Mouse (Mus musculus): ENCODE results near the gene 5730455P16Rik. TPM values are rescaled to one million over a fixed set of nuclear protein-coding genes. Genes with fewer than 3 reads are reported as not detected.
A peak's percentile ranks its signal among the peaks of the same experiment; 100 is the strongest.

The 5730455P16Rik gene
- polyA plus RNA-seq, 1 experiment from 2014 or later: 14.7 TPM

DNA sequence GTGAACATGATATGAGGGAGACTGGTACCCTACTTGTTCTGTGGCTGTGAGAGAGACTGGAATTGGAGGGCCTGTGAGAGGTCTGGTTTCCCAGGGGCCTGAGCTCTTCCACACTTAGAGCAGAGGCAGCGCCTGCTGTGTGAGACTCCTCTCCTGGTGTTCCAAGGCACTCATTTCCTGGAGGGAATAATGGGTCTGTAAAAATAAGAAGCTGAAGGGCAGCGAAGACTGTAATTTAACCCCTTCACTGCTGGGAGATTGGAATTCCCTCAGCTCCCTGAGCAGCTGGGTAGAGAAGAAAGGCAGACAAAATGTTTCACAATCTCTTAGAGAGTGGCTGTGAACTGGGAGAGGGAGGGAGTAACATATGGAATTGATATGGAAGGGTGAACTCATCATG lies 35.4 kb downstream of the 5730455P16Rik start:
- no peak for ATAC-seq (replicated peaks; ENCODE audit: extremely low read depth, insufficient read depth, low FRiP score)
- H3K9ac ChIP-seq (ENCODE audit: low read length): no peak overlapping the region
- 9% methylated on average over 2 of the region's 2 CpGs for WGBS
- no peak overlapping the region for H3K4me2 ChIP-seq (ENCODE audit: low read depth, low read length)
- H3K9me3 ChIP-seq (replicated peaks; ENCODE audit: control insufficient read depth, low read length): no peaks in the 10 kb centered on the region
- H3K36me3 ChIP-seq (ENCODE audit: control insufficient read depth, insufficient read depth): no peaks in the 10 kb centered on the region
- no peaks in the 10 kb centered on the region for H3K27me3 ChIP-seq (ENCODE audit: control insufficient read depth, insufficient read depth, low read length)
- H3K4me1 ChIP-seq (ENCODE audit: control insufficient read depth, insufficient read depth, low read length): no peaks in the 10 kb centered on the region
- no peak overlapping the region for H3K27ac ChIP-seq (ENCODE audit: low read length)
- no peak overlapping the region for H3K4me3 ChIP-seq (ENCODE audit: low read length)

DNA sequence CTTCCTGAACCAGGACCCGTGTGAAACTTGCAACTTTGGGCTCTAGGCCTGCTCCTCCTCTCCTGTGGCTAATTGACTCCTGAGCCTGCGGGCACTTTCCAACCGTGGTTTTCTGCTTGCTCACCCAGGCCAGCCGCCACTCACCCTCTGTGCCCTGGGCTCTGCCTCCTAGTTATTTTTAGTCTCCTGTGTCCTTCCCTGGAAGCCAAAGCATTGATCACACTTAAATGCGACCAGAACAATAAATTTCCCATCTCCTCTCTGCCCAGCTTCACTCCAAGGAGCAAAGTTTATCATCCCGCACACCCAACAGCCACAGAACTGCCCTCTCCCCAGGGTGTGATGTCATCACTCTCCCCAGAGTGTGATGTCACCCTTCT lies 41.5 kb downstream of the 5730455P16Rik start:
- peak overlapping the region; percentile 38 for H3K4me2 ChIP-seq (ENCODE audit: low read depth, low read length)
- H3K9me3 ChIP-seq (replicated peaks; ENCODE audit: control insufficient read depth, low read length): no peaks in the 10 kb centered on the region
- H3K27me3 ChIP-seq (ENCODE audit: control insufficient read depth, insufficient read depth, low read length): no peaks in the 10 kb centered on the region
- ATAC-seq (replicated peaks; ENCODE audit: extremely low read depth, insufficient read depth, low FRiP score): no peak
- no peak overlapping the region for H3K27ac ChIP-seq (ENCODE audit: low read length)
- WGBS: 9% methylated on average over 6 of the region's 6 CpGs
- H3K36me3 ChIP-seq (ENCODE audit: control insufficient read depth, insufficient read depth): no peaks in the 10 kb centered on the region
- peaks cover 4% of the 10 kb centered on the region; the same call in 1 of the 2 replicates for H3K4me1 ChIP-seq (ENCODE audit: control insufficient read depth, insufficient read depth, low read length)
- H3K4me3 ChIP-seq (ENCODE audit: low read length): no peak overlapping the region
- H3K9ac ChIP-seq (ENCODE audit: low read length): no peak overlapping the region

DNA sequence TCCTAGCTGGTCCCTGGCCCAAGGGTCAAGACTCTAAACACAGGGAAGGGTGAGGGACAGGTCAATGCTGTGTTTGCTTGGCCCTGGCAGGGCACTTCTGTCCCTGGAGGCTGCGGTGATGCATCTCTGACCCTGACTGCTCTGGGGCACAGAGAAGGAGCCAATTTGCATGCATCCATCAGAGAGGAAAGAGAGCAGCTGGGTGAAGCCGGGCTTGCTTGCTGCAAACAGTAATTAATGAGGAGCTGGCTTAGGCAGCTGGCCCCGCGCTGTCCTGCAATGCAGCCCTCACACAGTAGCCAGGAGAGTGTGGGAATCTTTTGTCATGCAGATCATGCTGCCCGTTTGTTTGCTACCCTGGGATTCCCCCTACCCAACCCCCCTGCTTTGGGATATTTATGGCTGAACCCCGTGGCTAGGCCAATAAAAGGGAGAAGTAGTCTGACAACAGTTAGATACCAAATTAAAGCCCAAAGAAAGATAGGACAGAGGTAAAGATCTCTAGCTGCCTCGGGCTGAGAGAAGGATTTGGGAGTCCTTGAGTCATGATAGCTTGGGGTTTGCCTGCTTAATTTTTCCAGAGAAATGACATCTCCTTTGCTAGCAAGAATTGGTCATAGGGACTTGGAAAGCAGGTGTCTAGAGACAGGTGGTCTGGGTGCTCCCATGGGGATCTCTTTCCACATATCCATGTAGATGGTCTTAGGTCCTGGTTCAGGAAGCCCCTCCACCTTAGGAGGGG lies 42.1 kb downstream of the 5730455P16Rik start:
- peaks cover 4% of the 10 kb centered on the region; the same call in 1 of the 2 replicates for H3K4me1 ChIP-seq (ENCODE audit: control insufficient read depth, insufficient read depth, low read length)
- H3K4me3 ChIP-seq (ENCODE audit: low read length): no peak overlapping the region
- no peak overlapping the region for H3K9ac ChIP-seq (ENCODE audit: low read length)
- no peak overlapping the region for H3K4me2 ChIP-seq (ENCODE audit: low read depth, low read length)
- H3K27me3 ChIP-seq (ENCODE audit: control insufficient read depth, insufficient read depth, low read length): no peaks in the 10 kb centered on the region
- no peaks in the 10 kb centered on the region for H3K36me3 ChIP-seq (ENCODE audit: control insufficient read depth, insufficient read depth)
- no peaks in the 10 kb centered on the region for H3K9me3 ChIP-seq (replicated peaks; ENCODE audit: control insufficient read depth, low read length)
- WGBS: 8% methylated on average over 7 of the region's 7 CpGs
- no peak for ATAC-seq (replicated peaks; ENCODE audit: extremely low read depth, insufficient read depth, low FRiP score)
- H3K27ac ChIP-seq (ENCODE audit: low read length): no peak overlapping the region

DNA sequence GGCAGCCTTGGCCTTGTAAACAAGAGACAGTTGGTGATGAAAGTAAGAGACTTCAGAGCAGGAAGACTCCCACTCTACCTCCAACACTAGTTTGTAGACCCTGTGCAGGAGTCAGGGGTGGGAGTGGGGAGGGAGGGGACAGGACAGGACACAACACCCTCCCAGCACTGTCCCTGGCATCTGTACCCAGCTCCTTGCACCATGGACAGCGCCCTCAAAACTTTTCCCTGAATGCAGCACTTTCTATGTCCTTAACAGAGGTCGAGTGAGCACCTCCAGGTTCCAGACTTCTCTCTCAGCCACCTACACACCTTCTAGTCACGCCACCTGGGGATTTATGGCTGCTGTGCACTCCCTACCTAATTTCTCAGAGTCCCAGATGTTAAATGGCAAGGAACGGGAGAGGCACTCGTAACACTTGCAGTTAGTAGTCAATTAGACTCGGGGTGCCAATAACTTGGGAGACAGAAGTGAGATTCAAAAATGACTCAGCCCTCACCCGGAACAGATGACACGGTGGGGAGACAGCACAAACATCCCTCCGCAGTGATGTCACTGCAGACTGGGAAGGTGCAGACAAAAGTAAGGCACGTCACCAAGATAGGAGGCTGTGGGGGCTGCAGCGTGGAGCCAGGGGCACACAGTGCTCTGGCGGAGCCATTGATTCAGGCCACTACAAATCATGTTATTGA lies 45.0 kb downstream of the 5730455P16Rik start:
- H3K36me3 ChIP-seq (ENCODE audit: control insufficient read depth, insufficient read depth): no peaks in the 10 kb centered on the region
- no peak overlapping the region for H3K4me2 ChIP-seq (ENCODE audit: low read depth, low read length)
- peaks cover 4% of the 10 kb centered on the region; the same call in 1 of the 2 replicates for H3K4me1 ChIP-seq (ENCODE audit: control insufficient read depth, insufficient read depth, low read length)
- no peaks in the 10 kb centered on the region for H3K27me3 ChIP-seq (ENCODE audit: control insufficient read depth, insufficient read depth, low read length)
- H3K27ac ChIP-seq (ENCODE audit: low read length): no peak overlapping the region
- no peak overlapping the region for H3K9ac ChIP-seq (ENCODE audit: low read length)
- no peak overlapping the region for H3K4me3 ChIP-seq (ENCODE audit: low read length)
- no peak for ATAC-seq (replicated peaks; ENCODE audit: extremely low read depth, insufficient read depth, low FRiP score)
- WGBS: 57% methylated on average over 12 of the region's 12 CpGs
- H3K9me3 ChIP-seq (replicated peaks; ENCODE audit: control insufficient read depth, low read length): no peaks in the 10 kb centered on the region

DNA sequence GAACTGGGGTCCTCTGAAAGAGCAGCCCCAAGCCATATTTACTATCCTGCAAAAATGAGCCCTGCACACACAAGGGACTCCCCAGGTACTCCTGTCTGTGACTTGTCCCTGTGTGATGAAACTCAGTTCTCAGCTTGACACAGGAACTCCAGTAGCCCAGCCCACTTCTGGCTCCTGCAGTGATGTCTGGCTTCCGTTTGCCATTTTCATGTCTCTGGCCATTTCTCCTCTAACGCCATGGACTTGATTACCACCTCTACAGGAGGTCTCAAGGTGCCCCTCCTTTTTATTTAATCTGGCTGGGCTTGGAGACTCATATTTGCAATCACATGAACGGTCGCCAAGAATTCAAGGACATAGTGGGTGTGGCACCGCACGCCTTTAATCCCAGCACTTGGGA lies 53.2 kb downstream of the 5730455P16Rik start:
- Histone ChIP-seq H3K4me1 (ENCODE audit: control insufficient read depth, insufficient read depth, low read length) (no peaks in the 10 kb centered on the region), H3K4me2 (ENCODE audit: low read depth, low read length) (no peak overlapping the region), H3K36me3 (ENCODE audit: control insufficient read depth, insufficient read depth) (no peaks in the 10 kb centered on the region), H3K27me3 (ENCODE audit: control insufficient read depth, insufficient read depth, low read length) (no peaks in the 10 kb centered on the region), H3K27ac (ENCODE audit: low read length) (no peak overlapping the region), H3K9me3 (replicated peaks; ENCODE audit: control insufficient read depth, low read length) (no peaks in the 10 kb centered on the region), H3K4me3 (ENCODE audit: low read length) (no peak overlapping the region), H3K9ac (ENCODE audit: low read length) (no peak overlapping the region)
- no peak for ATAC-seq (replicated peaks; ENCODE audit: extremely low read depth, insufficient read depth, low FRiP score)
- WGBS: 77% methylated on average over 6 of the region's 6 CpGs

DNA sequence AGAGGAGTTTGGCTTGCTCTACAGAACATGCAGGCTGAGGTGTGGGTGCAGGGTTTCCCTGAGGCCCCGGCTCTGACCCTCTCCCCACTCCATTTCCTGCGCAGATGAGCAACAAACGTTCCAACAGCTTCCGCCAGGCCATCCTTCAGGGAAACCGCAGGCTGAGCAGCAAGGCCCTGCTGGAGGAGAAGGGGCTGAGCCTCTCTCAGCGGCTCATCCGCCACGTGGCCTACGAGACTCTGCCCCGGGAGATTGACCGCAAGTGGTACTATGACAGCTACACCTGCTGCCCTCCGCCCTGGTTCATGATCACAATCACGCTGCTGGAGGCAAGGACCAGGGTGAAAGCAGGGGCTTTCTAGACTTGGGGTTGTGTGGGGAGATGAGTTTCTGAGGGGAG lies 54.6 kb downstream of the 5730455P16Rik start:
- no peak overlapping the region for H3K27ac ChIP-seq (ENCODE audit: low read length)
- no peaks in the 10 kb centered on the region for H3K27me3 ChIP-seq (ENCODE audit: control insufficient read depth, insufficient read depth, low read length)
- no peak; the same call in 1 of the 2 replicates for ATAC-seq (replicated peaks; ENCODE audit: extremely low read depth, insufficient read depth, low FRiP score)
- H3K9ac ChIP-seq (ENCODE audit: low read length): no peak overlapping the region
- no peak overlapping the region for H3K4me3 ChIP-seq (ENCODE audit: low read length)
- H3K36me3 ChIP-seq (ENCODE audit: control insufficient read depth, insufficient read depth): no peaks in the 10 kb centered on the region
- WGBS: 51% methylated on average over 13 of the region's 13 CpGs
- H3K9me3 ChIP-seq (replicated peaks; ENCODE audit: control insufficient read depth, low read length): no peaks in the 10 kb centered on the region
- no peaks in the 10 kb centered on the region for H3K4me1 ChIP-seq (ENCODE audit: control insufficient read depth, insufficient read depth, low read length)
- H3K4me2 ChIP-seq (ENCODE audit: low read depth, low read length): no peak overlapping the region

DNA sequence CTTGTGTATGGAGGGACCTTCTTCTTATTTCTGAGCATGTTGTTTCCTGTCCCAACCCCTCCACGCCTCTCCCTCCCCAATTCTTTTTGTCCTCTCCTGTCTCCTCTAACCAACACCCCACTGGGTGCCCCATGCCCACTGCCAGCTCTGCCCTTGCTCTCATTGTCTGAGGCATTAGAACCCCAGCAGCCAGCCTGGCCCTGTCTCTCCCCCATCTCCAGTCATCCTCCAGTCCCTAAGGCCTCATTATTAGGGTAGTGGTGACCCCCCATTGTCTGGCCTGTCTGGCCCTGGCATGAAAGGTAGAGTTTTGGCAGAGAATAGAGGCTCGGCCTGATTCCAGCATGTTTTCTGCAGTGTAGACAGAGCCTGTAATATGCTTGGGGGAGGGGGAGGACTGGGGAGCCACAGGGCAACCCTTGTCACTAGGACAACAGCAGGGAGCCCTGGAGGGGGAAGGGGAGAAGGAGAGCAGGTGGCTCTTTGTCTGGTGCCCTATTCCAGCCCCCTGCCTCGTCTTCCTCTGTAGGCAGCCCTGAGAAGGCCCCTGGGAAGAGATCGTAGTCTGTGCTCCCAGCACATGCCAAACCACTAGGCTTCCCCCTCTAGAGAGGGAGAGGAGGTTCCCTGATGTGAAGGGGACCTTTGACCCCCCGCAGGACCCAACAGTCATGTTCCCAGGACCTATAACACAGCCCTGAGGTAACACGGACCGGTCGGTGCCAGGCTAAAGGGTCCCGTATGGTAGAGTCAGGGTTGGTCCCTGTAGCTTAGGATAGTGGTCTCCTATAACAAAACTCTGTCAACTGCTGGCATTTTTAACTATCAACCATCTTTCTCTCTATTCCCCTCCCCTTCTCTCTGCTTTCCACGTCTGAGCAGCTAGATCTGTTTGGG lies 61.8 kb downstream of the 5730455P16Rik start:
- Histone ChIP-seq H3K9me3 (replicated peaks; ENCODE audit: control insufficient read depth, low read length) (no peaks in the 10 kb centered on the region), H3K4me2 (ENCODE audit: low read depth, low read length) (no peak overlapping the region), H3K27me3 (ENCODE audit: control insufficient read depth, insufficient read depth, low read length) (no peaks in the 10 kb centered on the region; the same call in 1 of the 2 replicates), H3K4me3 (ENCODE audit: low read length) (no peak overlapping the region), H3K9ac (ENCODE audit: low read length) (no peak overlapping the region), H3K27ac (ENCODE audit: low read length) (no peak overlapping the region), H3K36me3 (ENCODE audit: control insufficient read depth, insufficient read depth) (no peaks in the 10 kb centered on the region), H3K4me1 (ENCODE audit: control insufficient read depth, insufficient read depth, low read length) (no peaks in the 10 kb centered on the region)
- 63% methylated on average over 10 of the region's 10 CpGs for WGBS
- no peak for ATAC-seq (replicated peaks; ENCODE audit: extremely low read depth, insufficient read depth, low FRiP score)

DNA sequence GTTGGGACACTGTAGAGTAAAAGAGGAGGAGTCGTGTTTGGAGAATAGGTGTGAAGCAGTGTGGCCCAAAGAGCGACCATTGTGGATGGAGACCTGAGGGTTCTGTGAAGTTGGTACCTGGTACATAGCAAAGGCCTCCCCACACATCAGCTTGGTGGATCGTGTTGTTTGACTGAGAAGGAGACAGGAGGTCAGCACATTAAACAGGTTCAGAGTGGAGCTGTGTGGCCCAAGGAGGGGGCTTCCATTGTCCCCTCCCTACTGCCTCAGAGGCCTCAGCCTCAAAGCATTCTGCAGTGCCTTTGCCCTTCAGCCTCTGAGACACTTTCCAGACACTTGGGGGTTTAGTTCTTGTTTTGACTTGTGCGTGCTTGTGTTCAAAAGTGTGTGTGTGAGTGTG lies 63.9 kb downstream of the 5730455P16Rik start:
- H3K27ac ChIP-seq (ENCODE audit: low read length): no peak overlapping the region
- no peaks in the 10 kb centered on the region for H3K9me3 ChIP-seq (replicated peaks; ENCODE audit: control insufficient read depth, low read length)
- no peak overlapping the region for H3K4me2 ChIP-seq (ENCODE audit: low read depth, low read length)
- no peak overlapping the region for H3K9ac ChIP-seq (ENCODE audit: low read length)
- no peak for ATAC-seq (replicated peaks; ENCODE audit: extremely low read depth, insufficient read depth, low FRiP score)
- 69% methylated on average over 4 of the region's 4 CpGs for WGBS
- no peaks in the 10 kb centered on the region for H3K36me3 ChIP-seq (ENCODE audit: control insufficient read depth, insufficient read depth)
- H3K4me1 ChIP-seq (ENCODE audit: control insufficient read depth, insufficient read depth, low read length): no peaks in the 10 kb centered on the region
- no peaks in the 10 kb centered on the region; the same call in 1 of the 2 replicates for H3K27me3 ChIP-seq (ENCODE audit: control insufficient read depth, insufficient read depth, low read length)
- no peak overlapping the region for H3K4me3 ChIP-seq (ENCODE audit: low read length)

All from heart, embryonic 16.5 days (tissue).